Mouse (Mus musculus): ENCODE data around the gene Cct8.

Cct8 gene

GRCm38 (mm10) chr16:87444071-87444470 lies 51.6 kb downstream of the Cct8 start:
- no peak for DNase-seq

GRCm38 (mm10) chr16:87443245-87443644 lies 52.4 kb downstream of the Cct8 start:
- DNase-seq = no peak

- no peak for DNase-seq
Observed at GRCm38 (mm10) chr16:87442291-87442690, 53.4 kb downstream of the Cct8 start.

GRCm38 (mm10) chr16:87441089-87441488 lies 54.6 kb downstream of the Cct8 start:
- DNase-seq = peak; percentile 34

GRCm38 (mm10) chr16:87440184-87440686 lies 55.4 kb downstream of the Cct8 start, which contains the start of gene Rwdd2b:
Rwdd2b (minus strand) TSS chr16:87440573.
- peak; percentile 97 for DNase-seq

DNA sequence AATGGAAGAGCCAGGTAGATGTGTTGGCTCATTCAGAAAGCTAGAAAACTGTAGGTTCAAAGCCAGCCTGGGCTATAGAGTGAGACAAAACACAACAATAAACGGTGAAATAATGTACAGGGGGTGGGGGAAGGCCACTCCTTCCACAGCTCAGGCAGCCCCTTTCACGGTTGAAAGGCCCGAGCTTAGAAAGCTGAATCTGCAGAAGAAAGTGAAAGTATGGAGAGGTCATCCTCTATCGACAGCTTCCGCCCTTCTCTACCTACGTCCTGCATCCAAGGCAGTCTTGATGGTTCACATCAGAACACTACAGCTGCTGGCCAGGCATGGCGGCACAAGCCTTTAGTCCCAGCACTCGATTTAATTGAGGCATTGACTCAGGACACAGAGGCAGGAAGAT lies 57.0 kb downstream of the Cct8 start:
- no peak for DNase-seq

DNA sequence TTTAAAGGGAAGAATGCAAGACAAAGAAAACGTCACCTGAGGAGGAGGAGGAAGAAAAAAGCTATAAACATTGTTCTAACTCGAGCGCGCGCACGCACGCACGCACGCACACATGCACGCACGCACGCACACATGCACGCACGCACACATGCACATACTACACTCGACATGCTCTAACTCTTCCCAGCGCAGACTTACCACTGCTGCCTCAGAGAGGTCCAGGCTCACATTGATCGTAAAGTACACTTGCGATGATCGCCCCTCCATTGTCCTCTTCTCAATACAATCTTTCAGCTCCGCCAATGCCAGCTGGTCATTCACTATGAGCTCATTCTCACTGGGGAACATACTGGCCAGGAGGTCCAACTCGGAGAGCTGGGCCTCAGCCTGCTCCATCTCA lies 58.6 kb downstream of the Cct8 start:
- DNase-seq = no peak

- DNase-seq = no peak
Observed at GRCm38 (mm10) chr16:87435411-87436205, 60.1 kb downstream of the Cct8 start.

DNA sequence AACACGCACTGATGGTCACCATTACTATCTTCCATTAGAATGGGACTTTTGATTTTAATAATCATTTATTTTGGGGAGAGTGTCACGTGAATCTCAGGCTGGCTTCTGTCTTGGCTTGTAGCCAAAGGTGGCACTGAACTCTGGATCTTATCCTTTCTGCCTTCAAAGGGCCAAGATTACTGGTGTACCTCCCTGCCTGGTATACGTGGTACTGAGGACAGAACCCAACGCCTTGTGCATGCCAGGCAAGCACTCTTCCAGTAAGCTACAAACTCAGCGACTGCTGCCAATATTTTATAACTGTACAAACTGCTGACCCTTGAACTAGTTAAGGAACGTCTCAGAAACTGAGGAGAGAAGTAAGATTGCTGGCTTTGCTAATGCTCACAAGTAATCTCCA lies 60.7 kb downstream of the Cct8 start:
- DNase-seq = no peak

- DNase-seq = no peak
Observed at GRCm38 (mm10) chr16:87434266-87434665, 61.4 kb downstream of the Cct8 start.
